Mouse (Mus musculus): ENCODE measurements around the gene Cdkn1b. TPM values are rescaled to one million over a fixed set of nuclear protein-coding genes. Genes with fewer than 3 reads are reported as not detected.

The Cdkn1b gene
- polyA plus RNA-seq, 1 experiment from 2014 or later, result 14.1 TPM

- peak overlapping the region; percentile 73 for H3K4me3 ChIP-seq (ENCODE audit: low read depth, low read length)
- WGBS (ENCODE audit: insufficient replicate concordance), result under 1% methylated on average over 63 of the region's 63 CpGs
- H3K36me3 ChIP-seq (replicated peaks; ENCODE audit: insufficient read depth, low read length), result peaks cover 12% of the 10 kb centered on the region
- peak overlapping the region; percentile 90 for H3K4me2 ChIP-seq (ENCODE audit: low read depth, low read length)
- TF ChIP-seq CTCF (IDR thresholded peaks at IDR 0.05; ENCODE audit: low read depth), result no peak
- DNase-seq (peak; percentile 78), ATAC-seq (peak; percentile 30)
- no peaks in the 10 kb centered on the region for H3K27me3 ChIP-seq (ENCODE audit: insufficient read depth, low read length)
- peaks cover 16% of the 10 kb centered on the region for H3K4me1 ChIP-seq (ENCODE audit: insufficient read depth)
- H3K27ac ChIP-seq (ENCODE audit: low read depth), result peak overlapping the region; percentile 98
- H3K9ac ChIP-seq (replicated peaks), result peak overlapping the region; percentile 93
- no peaks in the 10 kb centered on the region for H3K9me3 ChIP-seq (ENCODE audit: low read length)
Observed at GRCm38 (mm10) chr6:134926803-134927594, 6.8 kb downstream of the Cdkn1b start.

GRCm38 (mm10) chr6:134927595-134928095 is 7.4 kb downstream of the Cdkn1b start:
- TF ChIP-seq EP300 (IDR thresholded peaks at IDR 0.05; ENCODE audit: low read depth) (no peak), CTCF (IDR thresholded peaks at IDR 0.05; ENCODE audit: low read depth) (no peak)
- peaks cover 17% of the 10 kb centered on the region for H3K4me1 ChIP-seq (ENCODE audit: insufficient read depth)
- ATAC-seq (no peak; the same call in 1 of the 2 replicates), DNase-seq (no peak)
- H3K27ac ChIP-seq (ENCODE audit: low read depth), result peak overlapping the region; percentile 98
- no peaks in the 10 kb centered on the region for H3K27me3 ChIP-seq (ENCODE audit: insufficient read depth, low read length)
- H3K36me3 ChIP-seq (replicated peaks; ENCODE audit: insufficient read depth, low read length), result peaks cover 12% of the 10 kb centered on the region
- H3K4me3 ChIP-seq (ENCODE audit: low read depth, low read length), result peak overlapping the region; percentile 73
- peak overlapping the region; percentile 93 for H3K9ac ChIP-seq (replicated peaks)
- H3K4me2 ChIP-seq (ENCODE audit: low read depth, low read length), result peak overlapping the region; percentile 90
- no peaks in the 10 kb centered on the region for H3K9me3 ChIP-seq (ENCODE audit: low read length)
- WGBS (ENCODE audit: insufficient replicate concordance), result 1% methylated on average over 13 of the region's 13 CpGs

GRCm38 (mm10) chr6:134928096-134928888 is 8.1 kb downstream of the Cdkn1b start:
- peak; percentile 25; the same call in 1 of the 2 replicates for TF ChIP-seq EP300 (IDR thresholded peaks at IDR 0.05; ENCODE audit: low read depth)
- TF ChIP-seq CTCF (IDR thresholded peaks at IDR 0.05; ENCODE audit: low read depth), result no peak
- H3K4me3 ChIP-seq (ENCODE audit: low read depth, low read length), result peak overlapping the region; percentile 73
- peak overlapping the region; percentile 90 for H3K4me2 ChIP-seq (ENCODE audit: low read depth, low read length)
- H3K27ac ChIP-seq (ENCODE audit: low read depth), result peak overlapping the region; percentile 98
- H3K4me1 ChIP-seq (ENCODE audit: insufficient read depth), result peaks cover 22% of the 10 kb centered on the region
- H3K36me3 ChIP-seq (replicated peaks; ENCODE audit: insufficient read depth, low read length), result peaks cover 7% of the 10 kb centered on the region
- H3K9ac ChIP-seq (replicated peaks), result peak overlapping the region; percentile 93
- DNase-seq, result peak; percentile 93
- no peaks in the 10 kb centered on the region for H3K27me3 ChIP-seq (ENCODE audit: insufficient read depth, low read length)
- no peaks in the 10 kb centered on the region for H3K9me3 ChIP-seq (ENCODE audit: low read length)
- ATAC-seq, result peak; percentile 83
- WGBS (ENCODE audit: insufficient replicate concordance), result under 1% methylated on average over 63 of the region's 63 CpGs

DNA sequence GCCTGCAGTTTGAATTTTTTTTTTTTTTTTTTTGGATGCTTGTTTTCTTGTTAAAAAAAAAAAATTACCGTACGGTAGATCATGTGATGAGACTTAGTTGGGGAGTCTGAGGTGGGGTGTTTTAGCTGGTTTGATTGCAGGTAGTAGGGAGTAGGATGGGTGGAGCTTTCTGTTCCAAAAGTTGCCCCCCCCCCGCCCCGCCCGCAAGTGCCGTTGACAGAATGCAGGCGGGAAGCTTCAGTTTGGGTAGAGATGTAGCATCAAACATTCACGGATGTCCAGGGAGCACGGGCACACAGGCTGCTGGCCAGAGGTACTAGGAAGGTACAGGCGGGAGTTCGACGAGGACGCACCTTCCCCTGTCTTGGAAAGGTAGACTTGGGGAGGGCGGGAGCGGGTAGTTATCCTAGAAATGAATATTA is 8.7 kb downstream of the Cdkn1b start:
- Histone ChIP-seq H3K27ac (ENCODE audit: low read depth) (peak overlapping the region; percentile 98), H3K27me3 (ENCODE audit: insufficient read depth, low read length) (no peaks in the 10 kb centered on the region), H3K9me3 (ENCODE audit: low read length) (no peaks in the 10 kb centered on the region), H3K4me3 (ENCODE audit: low read depth, low read length) (peak overlapping the region; percentile 73), H3K4me2 (ENCODE audit: low read depth, low read length) (peak overlapping the region; percentile 90), H3K9ac (replicated peaks) (peak overlapping the region; percentile 93), H3K4me1 (ENCODE audit: insufficient read depth) (peaks cover 19% of the 10 kb centered on the region), H3K36me3 (replicated peaks; ENCODE audit: insufficient read depth, low read length) (peaks cover 3% of the 10 kb centered on the region)
- DNase-seq (peak; percentile 71), ATAC-seq (peak; percentile 44)
- WGBS (ENCODE audit: insufficient replicate concordance), result under 1% methylated on average over 15 of the region's 15 CpGs
- TF ChIP-seq EP300 (IDR thresholded peaks at IDR 0.05; ENCODE audit: low read depth) (no peak), CTCF (IDR thresholded peaks at IDR 0.05; ENCODE audit: low read depth) (no peak)

DNA sequence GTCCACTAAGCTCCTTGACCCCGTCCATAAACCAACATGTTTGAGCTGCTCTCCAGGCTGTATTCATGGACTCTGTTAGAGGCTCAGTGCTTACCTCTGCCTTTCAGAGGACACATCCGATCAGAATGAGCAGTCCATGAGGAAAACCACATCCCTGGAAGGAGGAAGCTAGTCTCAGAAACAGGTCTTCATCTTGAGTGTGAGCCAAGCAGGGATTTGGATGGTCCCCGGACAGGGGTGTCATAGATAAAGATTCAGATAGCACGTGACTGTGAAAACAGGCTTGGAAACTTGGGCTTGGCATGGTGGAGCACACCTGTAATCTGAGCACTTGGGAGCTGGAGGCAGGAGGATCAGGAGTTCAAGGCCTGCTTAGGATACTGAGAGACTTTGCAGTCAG is 9.7 kb downstream of the Cdkn1b start:
- TF ChIP-seq EP300 (IDR thresholded peaks at IDR 0.05; ENCODE audit: low read depth) (no peak), CTCF (IDR thresholded peaks at IDR 0.05; ENCODE audit: low read depth) (no peak)
- Histone ChIP-seq H3K4me1 (ENCODE audit: insufficient read depth) (peaks cover 15% of the 10 kb centered on the region), H3K9me3 (ENCODE audit: low read length) (no peaks in the 10 kb centered on the region), H3K4me2 (ENCODE audit: low read depth, low read length) (peak overlapping the region; percentile 90), H3K4me3 (ENCODE audit: low read depth, low read length) (peak overlapping the region; percentile 73), H3K9ac (replicated peaks) (peak overlapping the region; percentile 93), H3K27me3 (ENCODE audit: insufficient read depth, low read length) (no peaks in the 10 kb centered on the region), H3K27ac (ENCODE audit: low read depth) (peak overlapping the region; percentile 98; the same call in 1 of the 2 replicates), H3K36me3 (replicated peaks; ENCODE audit: insufficient read depth, low read length) (peaks cover 2% of the 10 kb centered on the region; the same call in 1 of the 2 replicates)
- DNase-seq (no peak), ATAC-seq (no peak)
- 29% methylated on average over 4 of the region's 4 CpGs for WGBS (ENCODE audit: insufficient replicate concordance)

GRCm38 (mm10) chr6:134930383-134930782 is 10.2 kb downstream of the Cdkn1b start:
- no peak for ATAC-seq
- Histone ChIP-seq H3K27ac (ENCODE audit: low read depth) (no peak overlapping the region), H3K9me3 (ENCODE audit: low read length) (no peaks in the 10 kb centered on the region), H3K4me1 (ENCODE audit: insufficient read depth) (peaks cover 15% of the 10 kb centered on the region), H3K36me3 (replicated peaks; ENCODE audit: insufficient read depth, low read length) (peaks cover 2% of the 10 kb centered on the region; the same call in 1 of the 2 replicates), H3K9ac (replicated peaks) (peak overlapping the region; percentile 93), H3K4me2 (ENCODE audit: low read depth, low read length) (peak overlapping the region; percentile 90), H3K27me3 (ENCODE audit: insufficient read depth, low read length) (no peaks in the 10 kb centered on the region), H3K4me3 (ENCODE audit: low read depth, low read length) (peak overlapping the region; percentile 73)
- no peak for DNase-seq
- 75% methylated on average over 7 of the region's 7 CpGs for WGBS (ENCODE audit: insufficient replicate concordance)
- no peak for TF ChIP-seq CTCF (IDR thresholded peaks at IDR 0.05; ENCODE audit: low read depth)

All from liver, postnatal 0 days (tissue).